Mouse (Mus musculus) ES-Bruce4 (cell line): ENCODE data around the gene Tmem25.

Experiments
- CTCF ChIP-seq: IDR thresholded peaks from one replicate; pipeline ENCODE4 v1.8.1; 2011; ENCODE audit warnings: low read depth, low read length
- POLR2A ChIP-seq: IDR thresholded peaks from one replicate; pipeline ENCODE4 v1.8.1; 2011; ENCODE audit warnings: low read length; ENCODE audit not compliant: insufficient read depth

DNA sequence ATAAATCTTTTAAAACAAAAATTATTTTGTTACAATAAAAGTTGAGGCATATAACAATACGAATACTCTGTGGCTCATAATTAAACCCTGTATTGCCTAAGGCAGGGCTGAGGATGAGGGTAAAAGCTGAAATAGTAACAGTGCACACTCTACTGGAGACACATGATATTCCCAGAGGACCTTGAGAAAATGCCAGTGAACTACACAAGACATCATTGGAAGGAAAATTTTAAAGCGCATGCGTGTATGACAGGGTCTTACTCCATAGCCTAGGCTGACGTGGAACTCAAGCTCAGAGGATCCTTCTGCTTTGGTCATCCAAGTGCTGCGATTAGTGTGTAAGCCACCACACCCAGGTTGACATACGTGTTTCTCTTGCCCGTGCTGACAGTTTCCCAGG is 50.6 kb downstream of the Tmem25 start:
- TF ChIP-seq CTCF (no peak), POLR2A (no peak)
